Mouse (Mus musculus) CH12.LX (cell line): Measurements from ENCODE around the gene Dner. TPM values are rescaled to one million over a fixed set of nuclear protein-coding genes. Genes with fewer than 3 reads are reported as not detected.

Experiments
- DNase-seq: peaks from one replicate; pipeline ENCODE4 v3.0.0-alpha.2; 2013; ENCODE audit errors: extremely low read depth
- H3K27ac ChIP-seq: 2 replicates; pipeline ENCODE4 v1.5.1; 2012; ENCODE audit warnings: low read depth, mild to moderate bottlenecking, control low read depth, moderate library complexity; ENCODE audit not compliant: insufficient read depth
- H3K27me3 ChIP-seq: replicated peaks from 2 replicates; pipeline ENCODE3; 2012; ENCODE audit warnings: inconsistent platforms
- H3K36me3 ChIP-seq, 2 experiments: replicated peaks in 1 of 2; 2 replicates each; pipeline versions ENCODE3 to v1.6.1; 2012; ENCODE audit warnings: inconsistent platforms in 1 of 2, low read length in 1 of 2, mild to moderate bottlenecking in 1 of 2, mixed read lengths in 1 of 2, moderate library complexity in 1 of 2; ENCODE audit not compliant: control insufficient read depth in 1 of 2, insufficient read depth in 1 of 2
- H3K4me1 ChIP-seq, 2 experiments: 2 replicates each; pipeline ENCODE4 v1.6.1; 2012; ENCODE audit warnings: inconsistent platforms in 1 of 2, moderate library complexity in 1 of 2; ENCODE audit not compliant: insufficient read depth in 2 of 2, control insufficient read depth in 1 of 2
- H3K4me2 ChIP-seq: 2 replicates; pipeline ENCODE4 v1.6.1; 2012; ENCODE audit warnings: low read depth, mild to moderate bottlenecking, control low read depth; ENCODE audit not compliant: poor library complexity, insufficient read depth, severe bottlenecking
- H3K4me3 ChIP-seq, 3 experiments: fragments of 150-350 bp in 1 of 3; sonication (generic) in 1 of 3; replicated peaks in 1 of 3; 2 replicates each; pipeline versions ENCODE3 to v1.5.1; 2011 to 2012; ENCODE audit warnings: low read depth in 2 of 3, low read length in 2 of 3, mild to moderate bottlenecking in 2 of 3, moderate library complexity in 2 of 3, control low read depth in 1 of 3, improper control_type of control experiment in 1 of 3, inconsistent platforms in 1 of 3, mixed read lengths in 1 of 3; ENCODE audit not compliant: poor library complexity in 1 of 3
- H3K79me2 ChIP-seq: replicated peaks from 2 replicates; pipeline ENCODE4 v1.6.1; 2012; ENCODE audit warnings: mild to moderate bottlenecking, moderate library complexity; ENCODE audit not compliant: control insufficient read depth, poor library complexity, insufficient read depth, severe bottlenecking; ENCODE audit errors: extremely low read depth
- H3K9ac ChIP-seq: 2 replicates; pipeline ENCODE4 v1.6.1; 2012; ENCODE audit warnings: low read depth, mild to moderate bottlenecking, control low read depth, moderate library complexity; ENCODE audit not compliant: insufficient read depth
- H3K9me3 ChIP-seq: replicated peaks from 2 replicates; pipeline ENCODE3; 2012; ENCODE audit warnings: low read length, inconsistent platforms, mixed read lengths
- BHLHE40 ChIP-seq: IDR thresholded peaks from 2 replicates; pipeline ENCODE4 v1.6.1; 2011; ENCODE audit warnings: mild to moderate bottlenecking, low read depth, low read length, improper control_type of control experiment
- CHD1 ChIP-seq: IDR thresholded peaks from 2 replicates; pipeline ENCODE4 v1.6.1; 2012; ENCODE audit warnings: low read depth, low read length, improper control_type of control experiment, inconsistent platforms
- CTCF ChIP-seq, 2 experiments: IDR thresholded peaks in 1 of 2; conservative IDR thresholded peaks in 1 of 2; 2 replicates each; pipeline ENCODE4 v1.5.1; 2011 to 2012; ENCODE audit warnings: low read depth in 2 of 2, low read length in 2 of 2, improper control_type of control experiment in 1 of 2, inconsistent platforms in 1 of 2, mild to moderate bottlenecking in 1 of 2, moderate library complexity in 1 of 2
- ETS1 ChIP-seq: conservative IDR thresholded peaks from 2 replicates; pipeline ENCODE4 v1.6.1; 2012; ENCODE audit warnings: low read depth, mild to moderate bottlenecking, inconsistent platforms, low read length, improper control_type of control experiment, moderate library complexity
- HCFC1 ChIP-seq: IDR thresholded peaks from 2 replicates; pipeline ENCODE4 v1.6.1; 2012; ENCODE audit warnings: low read depth, mild to moderate bottlenecking, inconsistent platforms, low read length, improper control_type of control experiment
- IRF4 ChIP-seq: IDR thresholded peaks from 2 replicates; pipeline ENCODE4 v1.6.1; 2014; ENCODE audit warnings: low read depth, mild to moderate bottlenecking, inconsistent platforms, low read length, improper control_type of control experiment
- JUND ChIP-seq: conservative IDR thresholded peaks from 2 replicates; pipeline ENCODE4 v1.6.1; 2011; ENCODE audit warnings: low read depth, low read length, improper control_type of control experiment
- MAFK ChIP-seq: IDR thresholded peaks from 2 replicates; pipeline ENCODE4 v1.6.1; 2011; ENCODE audit warnings: low read length, improper control_type of control experiment; ENCODE audit not compliant: insufficient replicate concordance
- MAX ChIP-seq: IDR thresholded peaks from 2 replicates; pipeline ENCODE4 v1.6.1; 2011; ENCODE audit warnings: low read length, improper control_type of control experiment
- MAZ ChIP-seq: IDR thresholded peaks from 2 replicates; pipeline ENCODE4 v1.6.1; 2012; ENCODE audit warnings: low read depth, mild to moderate bottlenecking, inconsistent platforms, low read length, improper control_type of control experiment, moderate library complexity
- MXI1 ChIP-seq: IDR thresholded peaks from 2 replicates; pipeline ENCODE4 v1.6.1; 2011; ENCODE audit warnings: mild to moderate bottlenecking, low read depth, low read length, improper control_type of control experiment
- NELFE ChIP-seq: IDR thresholded peaks from 2 replicates; pipeline ENCODE4 v1.6.1; 2011; ENCODE audit warnings: low read depth, low read length, improper control_type of control experiment
- NRF1 ChIP-seq: IDR thresholded peaks from 2 replicates; pipeline ENCODE4 v1.6.1; 2014; ENCODE audit warnings: low read depth, mild to moderate bottlenecking, inconsistent platforms, low read length, improper control_type of control experiment, moderate library complexity
- POLR2A ChIP-seq: IDR thresholded peaks from 2 replicates; pipeline ENCODE4 v1.6.1; 2011; ENCODE audit warnings: low read depth, mild to moderate bottlenecking, improper control_type of control experiment, low read length
- POLR2AphosphoS2 ChIP-seq: IDR thresholded peaks from 2 replicates; pipeline ENCODE4 v1.6.1; 2011; ENCODE audit warnings: low read depth, low read length, improper control_type of control experiment
- RCOR1 ChIP-seq: conservative IDR thresholded peaks from 2 replicates; pipeline ENCODE4 v1.6.1; 2012; ENCODE audit warnings: low read depth, mild to moderate bottlenecking, inconsistent platforms, low read length, improper control_type of control experiment
- SMC3 ChIP-seq: IDR thresholded peaks from 2 replicates; pipeline ENCODE4 v1.6.1; 2011; ENCODE audit warnings: low read depth, low read length, improper control_type of control experiment
- TBP ChIP-seq: conservative IDR thresholded peaks from 2 replicates; pipeline ENCODE4 v1.6.1; 2011; ENCODE audit warnings: low read depth, low read length, improper control_type of control experiment
- TCF12 ChIP-seq: IDR thresholded peaks from 2 replicates; pipeline ENCODE4 v1.6.1; 2014; ENCODE audit warnings: low read depth, mild to moderate bottlenecking, inconsistent platforms, low read length, improper control_type of control experiment
- USF1 ChIP-seq: IDR thresholded peaks from 2 replicates; pipeline ENCODE4 v1.6.1; 2014; ENCODE audit warnings: low read depth, mild to moderate bottlenecking, inconsistent platforms, low read length, improper control_type of control experiment
- USF2 ChIP-seq: conservative IDR thresholded peaks from 2 replicates; pipeline ENCODE4 v1.6.1; 2011; ENCODE audit warnings: low read depth, low read length, improper control_type of control experiment
- ZNF384 ChIP-seq: IDR thresholded peaks from 2 replicates; pipeline ENCODE4 v1.6.1; 2012; ENCODE audit warnings: low read depth, low read length, improper control_type of control experiment, inconsistent platforms
- dilution Hi-C: fragments of 300-500 bp; cut with MboI; formaldehyde crosslinking; loops from 2 replicates; pipeline ENCODE4 v1.14.3; 2020; ENCODE audit warnings: low sequenced_read_pairs; ENCODE audit not compliant: extremely low pct_unique_long_range_greater_than_20kb, extremely low pct_ligation_motif_present
- in situ Hi-C: fragments of 300-500 bp; cut with MboI; formaldehyde crosslinking; loops from 3 replicates; pipeline ENCODE4 v1.14.3; 2019; ENCODE audit warnings: low sequenced_read_pairs, low pct_ligation_motif_present, low pct_unique_long_range_greater_than_20kb, mixed read lengths
- polyA plus RNA-seq: library from polyadenylated mRNA; unstranded; fragments of >175 nt; gene quantifications from 2 replicates; pipeline ENCODE4 v1.2.1, GENCODE M21; 2012; ENCODE audit warnings: low read depth; ENCODE audit not compliant: insufficient read length
- total RNA-seq, 2 experiments: library from RNA; depleted of rRNA; stranded (reverse); fragments of 300-350 nt in 1 of 2; fragments of >200 nt in 1 of 2; gene quantifications; 2 replicates each; pipeline ENCODE4 v1.2.3; 2012 to 2014

Gene Dner
- total and polyA plus RNA-seq, 3 experiments: not detected

DNA sequence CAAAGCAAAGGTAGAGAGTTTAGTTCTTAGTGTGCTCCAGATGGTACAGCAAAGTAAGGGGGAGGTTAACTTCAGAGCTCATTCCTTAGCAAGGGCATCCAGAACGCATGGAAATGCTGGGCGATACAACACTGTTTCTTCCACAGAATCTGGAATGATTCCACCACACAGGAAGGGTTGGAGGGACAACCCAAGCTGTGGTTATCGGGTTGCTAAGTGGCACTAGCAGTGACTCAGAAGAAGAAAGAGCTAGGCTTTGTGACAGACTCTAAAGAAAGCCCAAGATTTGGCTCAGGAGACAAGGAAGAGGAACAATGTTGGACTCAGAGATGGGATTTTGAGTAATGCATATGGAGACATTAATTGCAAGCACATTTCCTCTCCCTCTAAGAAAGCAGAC is 231.3 kb downstream of the Dner start:
- in situ Hi-C loops (no loop called here), dilution Hi-C loops (no loop called here)
- Histone ChIP-seq H3K4me1 (no peaks in the 10 kb centered on the region), H3K79me2 (no peaks in the 10 kb centered on the region), H3K9me3 (no peaks in the 10 kb centered on the region), H3K9ac (no peak overlapping the region), H3K4me2 (no peak overlapping the region), H3K36me3 (no peaks in the 10 kb centered on the region), H3K4me3 (no peak overlapping the region), H3K27ac (no peak overlapping the region), H3K27me3 (no peaks in the 10 kb centered on the region)
- no peak for DNase-seq
- TF ChIP-seq USF1 (no peak), HCFC1 (no peak), SMC3 (no peak), JUND (no peak), USF2 (no peak)

DNA sequence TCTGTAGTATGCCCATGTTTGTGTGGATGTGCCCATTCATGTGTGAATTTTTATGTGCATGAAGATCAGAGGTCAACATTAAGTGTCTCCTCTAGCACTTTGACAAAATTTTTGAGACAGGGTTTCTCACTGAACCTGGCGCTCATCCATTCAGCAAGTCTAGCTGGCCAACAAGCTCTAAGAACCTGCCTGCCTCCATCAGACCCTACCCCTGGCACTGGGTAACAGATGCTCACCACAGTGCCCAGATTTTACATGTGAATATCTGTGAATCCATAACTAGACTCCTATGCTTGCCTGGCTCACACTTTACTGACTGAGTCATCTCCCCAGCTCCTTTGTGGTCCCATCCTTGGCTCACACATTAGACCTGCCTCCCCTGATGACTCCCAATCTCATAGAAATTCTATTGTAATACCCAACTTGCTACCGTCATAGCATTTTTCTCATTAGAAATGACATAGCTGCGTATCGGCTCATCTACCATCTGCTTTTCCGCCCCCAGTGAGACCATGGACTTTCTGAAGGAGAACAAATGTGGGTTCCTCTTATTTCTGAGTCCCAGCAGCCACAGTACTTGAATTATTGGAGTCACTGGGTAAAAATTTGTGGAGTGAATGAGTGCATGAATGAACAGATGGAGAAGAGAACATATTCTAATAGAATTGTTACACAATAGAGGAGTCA is 231.9 kb downstream of the Dner start:
- no peaks in the 10 kb centered on the region for H3K36me3 ChIP-seq
- TF ChIP-seq MXI1 (no peak), TBP (no peak), CTCF (conservative IDR thresholded peaks at IDR 0.05 in 1 of 2, IDR thresholded peaks at IDR 0.05 in 1 of 2; ENCODE audit: low read depth in 2 of 2, low read length in 2 of 2) (no peak), JUND (no peak), IRF4 (no peak), CHD1 (no peak), MAFK (no peak), HCFC1 (no peak), BHLHE40 (no peak)
- no peak overlapping the region for H3K4me2 ChIP-seq
- no peaks in the 10 kb centered on the region for H3K79me2 ChIP-seq
- no peak for DNase-seq
- dilution Hi-C loops: no loop called here
- no peaks in the 10 kb centered on the region for H3K4me1 ChIP-seq
- H3K9me3 ChIP-seq: no peaks in the 10 kb centered on the region
- no peak overlapping the region for H3K4me3 ChIP-seq
- no peak overlapping the region for H3K9ac ChIP-seq
- in situ Hi-C loops: no loop called here
- H3K27ac ChIP-seq: no peak overlapping the region
- no peaks in the 10 kb centered on the region for H3K27me3 ChIP-seq

DNA sequence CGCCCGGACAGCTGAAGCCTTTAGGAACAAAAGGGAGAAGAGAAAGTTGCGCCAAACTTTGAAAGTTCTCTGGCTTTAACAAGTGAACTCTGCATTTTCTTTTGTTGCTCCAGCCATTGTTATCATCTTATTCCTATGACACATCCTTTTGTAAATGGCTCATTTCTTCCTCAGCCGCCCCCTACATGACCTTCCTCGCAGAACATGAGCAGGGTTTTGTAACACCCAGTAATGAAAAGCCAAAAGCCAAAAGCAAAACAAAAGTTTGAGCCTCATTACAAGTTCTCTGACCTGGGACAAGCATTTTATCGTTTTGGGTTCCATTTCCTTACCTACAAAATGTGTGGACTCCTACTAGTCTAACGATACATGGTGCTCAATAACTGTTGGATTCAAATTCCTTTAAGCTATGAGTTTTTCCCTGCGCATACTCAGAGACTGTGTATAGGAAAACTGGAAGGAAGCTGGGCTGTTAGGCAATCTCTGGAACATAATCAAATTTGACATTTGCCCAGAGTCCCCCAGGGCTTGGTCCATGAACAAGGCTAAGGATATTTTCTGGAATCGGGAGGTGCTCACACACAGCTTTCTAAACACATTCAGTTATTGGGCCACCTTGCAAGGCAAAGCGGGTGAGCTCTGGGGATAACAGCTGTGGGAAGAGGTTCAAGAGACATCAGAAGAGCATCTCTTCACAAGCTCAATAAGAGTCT is 246.3 kb downstream of the Dner start:
- H3K36me3 ChIP-seq: no peaks in the 10 kb centered on the region
- H3K4me1 ChIP-seq: no peaks in the 10 kb centered on the region
- in situ Hi-C loops (no loop called here), dilution Hi-C loops (no loop called here)
- no peak for DNase-seq
- no peaks in the 10 kb centered on the region for H3K27me3 ChIP-seq
- H3K79me2 ChIP-seq: no peaks in the 10 kb centered on the region
- H3K9me3 ChIP-seq: no peaks in the 10 kb centered on the region
- TF ChIP-seq IRF4 (no peak), BHLHE40 (no peak), ETS1 (no peak), ZNF384 (no peak), POLR2A (no peak), MAZ (no peak), USF2 (no peak), RCOR1 (no peak), POLR2AphosphoS2 (no peak), MAFK (no peak), NRF1 (no peak), MAX (no peak), TCF12 (no peak), NELFE (no peak)
- no peak overlapping the region for H3K4me2 ChIP-seq
- H3K4me3 ChIP-seq: no peak overlapping the region
- no peak overlapping the region for H3K9ac ChIP-seq
- no peak overlapping the region for H3K27ac ChIP-seq
